Mouse (Mus musculus) liver, embryonic 12.5 days (tissue): Measurements from ENCODE around the gene Tmprss6. TPM values are rescaled to one million over a fixed set of nuclear protein-coding genes. Genes with fewer than 3 reads are reported as not detected.

ENCODE experiments used
- polyA plus RNA-seq: library from polyadenylated mRNA; unstranded; fragments of >200 nt; fragmentation: Nextera tagmentation; extraction: Ambion mirVana; gene quantifications from 2 replicates; pipeline ENCODE4 v1.2.1, GENCODE M21; 2016

Gene Tmprss6
- polyA plus RNA-seq, 1 experiment from 2014 or later, result 6.7 TPM

Other genes starting within 250 kb of the Tmprss6 start
- gene Ncf4, start 223.8 kb downstream of the Tmprss6 start, polyA plus RNA-seq, result 31.4 and 37.5 TPM in 2 replicates
- 0.79 and 1.0 TPM in 2 replicates for gene Csf2rb2, start 162.9 kb downstream of the Tmprss6 start, polyA plus RNA-seq
- 3.6 and 3.9 TPM in 2 replicates for gene Csf2rb, start 142.9 kb downstream of the Tmprss6 start, polyA plus RNA-seq
- gene Tex33, start 72.7 kb downstream of the Tmprss6 start, polyA plus RNA-seq, result not detected in 2 replicates
- 84.9 and 92.8 TPM in 2 replicates for gene Tst, start 62.7 kb downstream of the Tmprss6 start, polyA plus RNA-seq
- gene Mpst, start 62.2 kb downstream of the Tmprss6 start, polyA plus RNA-seq, result 3.5 and 4.8 TPM in 2 replicates
- 7.6 and 8.8 TPM in 2 replicates for gene Kctd17, start 40.1 kb downstream of the Tmprss6 start, polyA plus RNA-seq
- gene Il2rb, start 26.6 kb upstream of the Tmprss6 start, polyA plus RNA-seq, result 0.11 and 0.15 TPM in 2 replicates
- 5.2 and 5.6 TPM in 2 replicates for gene C1qtnf6, start 62.8 kb upstream of the Tmprss6 start, polyA plus RNA-seq
- gene Sstr3, start 76.1 kb upstream of the Tmprss6 start, polyA plus RNA-seq, result 0.02 TPM in 1 of 2 replicates, not detected in the other
- 87.7 and 90.9 TPM in 2 replicates for gene Rac2, start 104.1 kb upstream of the Tmprss6 start, polyA plus RNA-seq
- 15.2 and 15.3 TPM in 2 replicates for gene Cyth4, start 128.4 kb upstream of the Tmprss6 start, polyA plus RNA-seq